Mouse (Mus musculus) G1E (cell line): ENCODE measurements around the gene Tmem217. TPM values are rescaled to one million over a fixed set of nuclear protein-coding genes. Genes with fewer than 3 reads are reported as not detected.
"Not testable (repeated sequence)": the region's sequence is repeated elsewhere in the genome, so short reads cannot be mapped to it uniquely, and the experiment has no call there.

Source experiments
- ATAC-seq: 2 replicates; pipeline ENCODE4 v1.8.0; 2016; ENCODE audit warnings: mild to moderate bottlenecking; ENCODE audit not compliant: insufficient number of reproducible peaks, poor library complexity, low FRiP score, severe bottlenecking; ENCODE audit errors: extremely low read depth
- DNase-seq: peaks from one replicate; pipeline ENCODE4 v3.0.0; 2012; ENCODE audit warnings: low spot score
- H3K27me3 ChIP-seq: 2 replicates; pipeline ENCODE4 v1.6.1; 2012; ENCODE audit warnings: mild to moderate bottlenecking, low read length, inconsistent platforms; ENCODE audit not compliant: insufficient read depth
- H3K36me3 ChIP-seq: replicated peaks from 2 replicates; pipeline ENCODE3; 2012; ENCODE audit warnings: mild to moderate bottlenecking, inconsistent platforms
- H3K4me1 ChIP-seq: 2 replicates; pipeline ENCODE4 v1.6.1; 2012; ENCODE audit warnings: low read depth, low read length, inconsistent platforms, mixed read lengths; ENCODE audit not compliant: insufficient read depth
- H3K4me3 ChIP-seq: 2 replicates; pipeline ENCODE4 v1.5.1; 2012; ENCODE audit warnings: low read depth, mild to moderate bottlenecking, inconsistent platforms, low read length, moderate library complexity, mixed read lengths
- H3K9me3 ChIP-seq: replicated peaks from 2 replicates; pipeline ENCODE4 v1.6.1; 2012; ENCODE audit warnings: inconsistent platforms
- CTCF ChIP-seq: IDR thresholded peaks from 2 replicates; pipeline ENCODE4 v1.5.1; 2012; ENCODE audit warnings: low read depth, low read length, inconsistent platforms, mixed read lengths
- GATA1 ChIP-seq: IDR thresholded peaks from 2 replicates; pipeline ENCODE4 v1.6.1; 2012; ENCODE audit warnings: borderline replicate concordance, low read length, inconsistent platforms, mixed read lengths
- GATA2 ChIP-seq: IDR thresholded peaks from 2 replicates; pipeline ENCODE4 v1.6.1; 2012; ENCODE audit warnings: low read depth, low read length, inconsistent platforms, borderline replicate concordance
- POLR2AphosphoS5 ChIP-seq: IDR thresholded peaks from 2 replicates; pipeline ENCODE4 v1.6.1; 2012; ENCODE audit warnings: low read depth, low read length, inconsistent platforms; ENCODE audit not compliant: insufficient replicate concordance
- TAL1 ChIP-seq: conservative IDR thresholded peaks from 2 replicates; pipeline ENCODE4 v1.6.1; 2012; ENCODE audit warnings: low read depth, low read length, inconsistent platforms, mixed read lengths
- polyA plus RNA-seq: library from polyadenylated mRNA; stranded (reverse); fragments of >175 nt; gene quantifications from 2 replicates; pipeline ENCODE4 v1.2.3, GENCODE M21; 2012
- total RNA-seq, 2 experiments: library from RNA; stranded (forward) in 1 of 2; stranded (reverse) in 1 of 2; fragments of 200-1000 nt in 1 of 2; fragments of >200 nt in 1 of 2; fragmentation: Nextera tagmentation in 1 of 2; gene quantifications; 2 replicates each; pipeline ENCODE4 v1.2.3; 2014 to 2017

Gene Tmem217
- total and polyA plus RNA-seq, 3 experiments, result 0.33 TPM; not detected in 2

DNA sequence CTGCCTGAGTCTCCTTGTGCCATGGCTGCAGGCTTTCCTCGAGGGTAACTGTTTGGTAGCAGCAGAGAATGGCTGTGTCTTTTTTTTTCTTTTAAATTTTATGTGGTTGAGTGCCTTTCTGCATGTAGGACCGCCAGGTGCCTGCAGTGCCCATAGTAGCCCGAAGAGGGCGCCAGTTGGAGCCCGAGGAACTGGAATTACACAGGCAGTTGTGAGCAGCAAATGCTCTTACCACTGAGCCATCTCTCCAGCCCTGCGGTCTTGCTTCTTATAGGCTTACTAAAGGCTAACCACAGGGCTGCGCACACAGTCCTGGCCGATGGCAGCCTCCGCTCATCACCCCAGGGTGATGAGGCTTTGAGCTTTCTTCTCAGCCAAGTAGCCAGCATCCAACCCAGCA lies 20.9 kb downstream of the Tmem217 start:
- no peaks in the 10 kb centered on the region for H3K36me3 ChIP-seq
- peaks cover 18% of the 10 kb centered on the region for H3K27me3 ChIP-seq
- ATAC-seq (no peak), DNase-seq (no peak)
- H3K9me3 ChIP-seq, result peaks cover 6% of the 10 kb centered on the region
- H3K4me3 ChIP-seq, result no peak overlapping the region
- no peaks in the 10 kb centered on the region; the same call in none of the 2 replicates for H3K4me1 ChIP-seq
- TF ChIP-seq GATA1, result no peak
- no peak for TF ChIP-seq GATA2
- TF ChIP-seq POLR2AphosphoS5, result no peak
- no peak for TF ChIP-seq CTCF
- TF ChIP-seq TAL1, result no peak

DNA sequence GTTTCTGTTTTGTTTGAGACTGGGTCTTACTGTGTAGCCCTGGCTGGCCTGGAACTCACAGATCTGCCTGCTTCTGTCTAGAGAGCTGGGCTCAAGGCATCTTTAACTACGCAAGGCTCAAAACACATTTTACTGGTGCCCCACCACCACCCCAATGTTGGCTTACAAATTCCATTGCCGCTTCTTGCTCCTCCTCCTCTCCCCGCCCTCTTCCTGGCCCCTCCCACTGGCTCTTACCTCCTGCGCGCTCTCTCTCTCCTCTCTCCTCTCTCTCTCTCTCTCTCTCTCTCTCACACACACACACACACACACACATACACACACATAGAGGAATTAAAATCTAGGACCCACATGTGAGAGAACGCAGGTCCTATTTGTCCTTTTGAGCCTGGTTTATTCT lies 21.7 kb downstream of the Tmem217 start:
- Histone ChIP-seq H3K36me3 (no peaks in the 10 kb centered on the region), H3K9me3 (peaks cover 13% of the 10 kb centered on the region), H3K4me1 (no peaks in the 10 kb centered on the region; the same call in none of the 2 replicates), H3K27me3 (peaks cover 16% of the 10 kb centered on the region), H3K4me3 (no peak overlapping the region)
- DNase-seq, result no peak
- TF ChIP-seq GATA2 (no peak), CTCF (no peak), GATA1 (no peak), TAL1 (no peak), POLR2AphosphoS5 (no peak)
- ATAC-seq, result no peak

DNA sequence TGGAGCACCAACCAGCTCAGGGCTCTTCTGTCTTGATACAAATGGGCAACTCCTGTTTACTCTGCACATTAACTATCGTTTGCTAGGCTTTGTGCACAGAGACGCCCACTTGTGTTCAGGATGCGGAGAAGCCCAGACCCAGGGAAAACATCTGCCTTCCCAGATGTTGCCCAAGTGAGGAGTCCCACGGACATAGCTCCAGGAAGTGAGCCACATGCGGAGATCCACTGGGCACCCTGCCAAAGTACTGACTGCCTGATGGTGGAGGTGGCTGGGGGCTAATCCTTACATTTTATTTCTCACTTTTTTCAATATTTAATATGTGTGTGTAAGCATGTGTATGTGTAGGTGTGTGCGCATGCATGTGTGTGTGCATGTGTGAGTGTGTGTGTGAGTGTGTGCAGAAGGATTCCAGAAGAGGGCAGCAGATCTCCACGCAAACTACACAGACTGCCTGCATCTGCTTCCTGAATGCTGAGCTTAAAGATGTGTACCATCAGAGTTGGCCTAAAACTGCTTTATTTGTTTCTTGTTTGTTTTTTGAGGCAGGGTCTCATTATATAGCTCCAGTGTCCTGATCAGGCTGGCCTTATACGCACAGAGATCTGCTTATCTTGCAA lies 23.5 kb downstream of the Tmem217 start:
- TF ChIP-seq TAL1 (no peak), GATA2 (no peak), POLR2AphosphoS5 (no peak), CTCF (0 out of 2 replicates have a peak, but pooled peaks have one; percentile 19)
- no peak overlapping the region for H3K4me3 ChIP-seq
- no peaks in the 10 kb centered on the region for H3K36me3 ChIP-seq
- peaks cover 16% of the 10 kb centered on the region for H3K9me3 ChIP-seq
- H3K27me3 ChIP-seq, result peaks cover 10% of the 10 kb centered on the region; the same call in 1 of the 2 replicates
- H3K4me1 ChIP-seq, result no peaks in the 10 kb centered on the region; the same call in none of the 2 replicates
- DNase-seq (no peak), ATAC-seq (no peak)

DNA sequence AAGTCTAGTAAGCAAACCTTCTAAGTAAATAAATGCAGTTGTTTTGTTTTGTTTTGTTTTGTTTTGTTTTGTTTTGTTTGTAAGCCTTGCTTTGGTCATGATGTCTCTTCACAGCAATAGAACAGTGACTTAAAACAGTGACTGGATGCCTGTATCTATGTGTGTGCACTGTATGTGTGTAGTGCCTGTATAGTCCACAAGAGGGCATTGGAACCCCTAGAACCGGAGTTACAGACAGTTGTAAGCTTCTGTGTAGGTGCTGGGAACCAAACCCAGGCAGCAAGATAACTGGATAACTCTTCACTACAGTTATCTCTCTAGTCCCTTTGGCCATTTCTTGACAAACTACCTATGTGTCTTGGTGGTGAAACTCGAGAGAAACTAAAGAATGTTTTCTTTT lies 26.6 kb downstream of the Tmem217 start:
- DNase-seq (no peak), ATAC-seq (no peak)
- peaks cover 16% of the 10 kb centered on the region for H3K9me3 ChIP-seq
- H3K4me1 ChIP-seq, result no peaks in the 10 kb centered on the region; the same call in 1 of the 2 replicates
- no peak overlapping the region for H3K4me3 ChIP-seq
- TF ChIP-seq POLR2AphosphoS5 (no peak), GATA2 (no peak), CTCF (no peak), GATA1 (no peak), TAL1 (no peak)
- no peaks in the 10 kb centered on the region for H3K36me3 ChIP-seq
- peaks cover 7% of the 10 kb centered on the region for H3K27me3 ChIP-seq

DNA sequence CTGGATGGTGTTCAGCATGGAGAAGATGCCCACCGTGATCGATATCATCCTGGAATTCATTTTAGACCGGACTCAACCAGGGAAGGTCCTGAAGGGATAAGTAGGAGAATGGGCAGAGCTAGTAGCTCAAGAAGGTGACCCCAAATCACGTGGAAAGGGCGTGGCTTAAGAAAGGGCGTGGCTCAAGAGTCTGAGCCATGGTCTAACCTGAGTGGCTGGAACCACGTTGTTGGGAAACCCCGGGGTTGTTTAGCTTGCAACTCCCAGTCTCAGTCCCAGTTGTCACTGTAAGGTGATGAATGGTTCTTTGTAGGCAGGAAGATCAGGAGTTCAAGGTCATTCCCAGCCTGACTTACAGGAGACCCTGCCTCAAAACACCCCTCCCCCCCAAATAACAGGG lies 32.5 kb downstream of the Tmem217 start:
- no peaks in the 10 kb centered on the region for H3K36me3 ChIP-seq
- DNase-seq (no peak), ATAC-seq (no peak)
- H3K27me3 ChIP-seq, result no peaks in the 10 kb centered on the region; the same call in 1 of the 2 replicates
- TF ChIP-seq POLR2AphosphoS5 (no peak), CTCF (no peak), GATA2 (no peak), GATA1 (no peak), TAL1 (no peak)
- peaks cover 5% of the 10 kb centered on the region; the same call in 1 of the 2 replicates for H3K9me3 ChIP-seq
- no peak overlapping the region for H3K4me3 ChIP-seq
- peaks cover 25% of the 10 kb centered on the region for H3K4me1 ChIP-seq

DNA sequence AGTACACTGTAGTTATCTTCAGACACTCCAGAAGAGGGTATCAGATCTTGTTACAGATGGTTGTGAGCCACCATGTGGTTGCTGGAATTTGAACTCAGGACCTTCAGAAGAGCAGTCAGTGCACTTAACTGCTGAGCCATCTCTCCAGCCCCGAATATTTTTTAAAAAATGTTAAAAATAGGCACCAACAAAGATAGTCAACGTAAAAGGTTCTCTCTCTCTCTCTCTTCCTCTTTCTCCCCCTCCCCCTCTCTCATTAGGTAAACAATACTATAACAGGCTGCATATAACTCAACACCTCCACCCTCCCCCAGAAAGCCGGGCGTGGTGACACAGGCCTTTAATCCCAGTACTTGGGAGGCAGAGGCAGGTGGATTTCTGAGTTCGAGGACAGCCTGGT lies 33.5 kb downstream of the Tmem217 start:
- H3K27me3 ChIP-seq, result not testable (repeated sequence)

DNA sequence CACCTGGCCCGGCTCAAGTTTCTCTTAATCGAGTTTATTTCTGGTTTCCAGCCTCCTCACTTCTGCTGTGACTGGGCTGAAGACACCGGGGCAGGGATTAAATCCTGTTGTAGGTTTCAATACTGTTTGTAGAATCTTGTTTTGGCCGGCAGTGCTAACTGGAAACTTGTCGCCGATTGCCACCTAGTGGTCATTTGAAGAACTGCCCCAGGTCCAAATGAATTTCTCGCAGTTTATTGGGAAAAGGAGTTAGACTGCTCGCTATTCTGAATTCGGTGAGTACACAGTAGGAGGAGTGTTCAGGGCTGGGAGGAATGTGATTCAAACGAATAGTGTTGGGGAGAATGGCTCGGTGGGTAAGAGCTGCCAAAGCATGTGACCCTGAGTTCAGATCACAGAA lies 37.8 kb downstream of the Tmem217 start:
- DNase-seq, result peak; percentile 49
- H3K4me3 ChIP-seq, result no peak overlapping the region
- H3K4me1 ChIP-seq, result peaks cover 63% of the 10 kb centered on the region
- ATAC-seq, result no peak
- H3K27me3 ChIP-seq, result no peaks in the 10 kb centered on the region
- TF ChIP-seq POLR2AphosphoS5 (no peak), CTCF (peak; percentile 79), TAL1 (no peak), GATA2 (no peak)
- H3K9me3 ChIP-seq, result peaks cover 4% of the 10 kb centered on the region; the same call in 1 of the 2 replicates
- no peaks in the 10 kb centered on the region for H3K36me3 ChIP-seq

More for the DNA sequence above, 33.5 kb downstream of the Tmem217 start:
- H3K4me1 ChIP-seq, result peaks cover 34% of the 10 kb centered on the region
- H3K4me3 ChIP-seq, ATAC-seq, H3K36me3 ChIP-seq, H3K9me3 ChIP-seq, DNase-seq: not testable (repeated sequence)
